ENCODE assay signal across 8 mouse cellular contexts in genomic region chr2:128396008-128396346, GRCm38 (mm10).
A peak's percentile ranks its signal among the peaks of the same experiment; 100 is the strongest.
DNase-seq lines count a peak whose midpoint lies in the region; ATAC-seq and TF ChIP-seq lines count a peak whose summit lies in the region.

No protein-coding gene starts in this region.

- no peak for TF ChIP-seq POLR2A in olfactory bulb, adult 2 months (IDR thresholded peaks at IDR 0.05; ENCODE audit: insufficient read depth, low read depth, low read length)
- no peak for TF ChIP-seq POLR2A in thymus, adult 2 months (IDR thresholded peaks at IDR 0.05; ENCODE audit: control insufficient read depth, extremely low read depth, insufficient read depth, low read length, poor library complexity)

- no peaks in the 10 kb centered on the region for H3K36me3 ChIP-seq in ES-E14 (ENCODE audit: control insufficient read depth, insufficient read depth, low read length, poor library complexity, severe bottlenecking)
- no peaks in the 10 kb centered on the region for H3K36me3 ChIP-seq in forebrain, embryonic 16.5 days (ENCODE audit: control insufficient read depth, insufficient read depth)
- H3K36me3 ChIP-seq in lung, embryonic 14.5 days (ENCODE audit: insufficient read depth) = no peaks in the 10 kb centered on the region
- H3K36me3 ChIP-seq in thymus, adult 2 months (ENCODE audit: control insufficient read depth, insufficient read depth, low read length) = no peaks in the 10 kb centered on the region

- no peak overlapping the region for H3K27ac ChIP-seq in ES-E14 (ENCODE audit: insufficient read depth, low read depth, low read length, poor library complexity, severe bottlenecking)
- no peak overlapping the region for H3K27ac ChIP-seq in forebrain, embryonic 16.5 days (ENCODE audit: low read length)
- H3K27ac ChIP-seq in layer of hippocampus, adult 2 months = no peak overlapping the region
- H3K27ac ChIP-seq in lung, embryonic 14.5 days (ENCODE audit: low read depth) = no peak overlapping the region
- H3K27ac ChIP-seq in olfactory bulb, adult 2 months (ENCODE audit: insufficient read depth, low read depth, low read length) = no peak overlapping the region
- no peak overlapping the region for H3K27ac ChIP-seq in thymus, adult 2 months (ENCODE audit: control insufficient read depth, insufficient read depth, low read length)

- no peak overlapping the region for H3K4me2 ChIP-seq in forebrain, embryonic 16.5 days (ENCODE audit: low read length)
- no peak overlapping the region for H3K4me2 ChIP-seq in lung, embryonic 14.5 days

- H3K9ac ChIP-seq in ES-E14 (ENCODE audit: insufficient read depth, low read depth, low read length, poor library complexity, severe bottlenecking) = no peak overlapping the region
- H3K9ac ChIP-seq in forebrain, embryonic 16.5 days (replicated peaks; ENCODE audit: low read depth, low read length) = no peak overlapping the region
- no peak overlapping the region for H3K9ac ChIP-seq in lung, embryonic 14.5 days

- 5% methylated on average over 9 of the region's 9 CpGs for WGBS in forebrain, embryonic 16.5 days
- 4% methylated on average over 9 of the region's 9 CpGs for WGBS in lung, embryonic 14.5 days
- WGBS in olfactory bulb, adult 2 months = 3% methylated on average over 9 of the region's 9 CpGs
- WGBS in thymus, adult 2 months = 2% methylated on average over 9 of the region's 9 CpGs

- H3K4me1 ChIP-seq in ES-E14 (ENCODE audit: control insufficient read depth in 2 of 2, insufficient read depth in 2 of 2, low read length in 2 of 2, poor library complexity in 1 of 2) = peaks cover 0 to 7% of the 10 kb centered on the region in 2 experiments; a peak in 1 of 4 replicates
- no peaks in the 10 kb centered on the region for H3K4me1 ChIP-seq in forebrain, embryonic 16.5 days (replicated peaks; ENCODE audit: control insufficient read depth, insufficient read depth, low read length)
- H3K4me1 ChIP-seq in lung, embryonic 14.5 days (ENCODE audit: insufficient read depth) = peaks cover 13% of the 10 kb centered on the region
- H3K4me1 ChIP-seq in olfactory bulb, adult 2 months (ENCODE audit: control insufficient read depth, insufficient read depth, low read length) = no peaks in the 10 kb centered on the region
- H3K4me1 ChIP-seq in thymus, adult 2 months (replicated peaks; ENCODE audit: control insufficient read depth, insufficient read depth, low read length) = no peaks in the 10 kb centered on the region; the same call in 1 of the 2 replicates

- peak; percentile 94 for ATAC-seq in forebrain, embryonic 16.5 days
- peak; percentile 88 for ATAC-seq in lung, embryonic 14.5 days (ENCODE audit: insufficient read depth)

- peak; percentile 80 for DNase-seq in ES-E14 (ENCODE audit: low read depth, low spot score)
- DNase-seq in cerebellum, adult 11-12 months = peak; percentile 75
- DNase-seq in heart, postnatal 4 days = peak; percentile 99
- peak; percentile 84 to 98 for DNase-seq in layer of hippocampus, adult 2 months (ENCODE audit: low spot score in 2 of 2)
- DNase-seq in lung, embryonic 14.5 days = peak; percentile 98
- peak; percentile 95 for DNase-seq in thymus, adult 2 months

- in situ Hi-C loops in ES-E14 (cut with MboI; ENCODE audit: low sequenced_read_pairs in 2 of 2, unreplicated experiment in 2 of 2) = loop anchor here in 1 of 2 experiments (10.0 kb wide), 1 partner anchor 271 kb away; the partner anchor contains the start of gene Bcl2l11

- 0 out of 2 replicates have a peak, but pooled peaks cover 2% of the 10 kb centered on the region for H3K27me3 ChIP-seq in forebrain, embryonic 16.5 days (replicated peaks; ENCODE audit: control insufficient read depth, insufficient read depth, low read length)
- no peaks in the 10 kb centered on the region for H3K27me3 ChIP-seq in lung, embryonic 14.5 days (ENCODE audit: insufficient read depth, low read length)
- no peaks in the 10 kb centered on the region for H3K27me3 ChIP-seq in thymus, adult 2 months (ENCODE audit: control insufficient read depth, insufficient read depth, low read length)

- H3K4me3 ChIP-seq in ES-E14 (ENCODE audit: insufficient read depth in 1 of 2, low read depth in 1 of 2, low read length in 2 of 2, poor library complexity in 1 of 2, severe bottlenecking in 1 of 2) = no peak overlapping the region
- H3K4me3 ChIP-seq in forebrain, embryonic 16.5 days (replicated peaks; ENCODE audit: low read length) = no peak overlapping the region
- H3K4me3 ChIP-seq in layer of hippocampus, adult 2 months = no peak overlapping the region
- H3K4me3 ChIP-seq in lung, embryonic 14.5 days (ENCODE audit: low read depth, low read length) = no peak overlapping the region
- H3K4me3 ChIP-seq in olfactory bulb, adult 2 months (ENCODE audit: insufficient read depth, low read depth, low read length) = no peak overlapping the region
- no peak overlapping the region for H3K4me3 ChIP-seq in thymus, adult 2 months (ENCODE audit: control insufficient read depth, insufficient read depth, low read length)

- H3K9me3 ChIP-seq in ES-E14 (ENCODE audit: control insufficient read depth, insufficient read depth, low read depth, low read length) = no peaks in the 10 kb centered on the region
- no peaks in the 10 kb centered on the region for H3K9me3 ChIP-seq in forebrain, embryonic 16.5 days (ENCODE audit: control insufficient read depth, low read length)
- H3K9me3 ChIP-seq in lung, embryonic 14.5 days (ENCODE audit: low read depth, low read length) = no peaks in the 10 kb centered on the region

- TF ChIP-seq CTCF in layer of hippocampus, adult 2 months (conservative IDR thresholded peaks at IDR 0.05) = peak; percentile 99
- TF ChIP-seq CTCF in lung, embryonic 14.5 days (IDR thresholded peaks at IDR 0.05; ENCODE audit: low read depth) = peak; percentile 97
- peak; percentile 97 for TF ChIP-seq CTCF in olfactory bulb, adult 2 months (IDR thresholded peaks at IDR 0.05; ENCODE audit: insufficient read depth, low read depth, low read length)
- TF ChIP-seq CTCF in thymus, adult 2 months (IDR thresholded peaks at IDR 0.05; ENCODE audit: borderline replicate concordance, control insufficient read depth, extremely low read depth, insufficient read depth, low read length, poor library complexity) = peak; percentile 93

TF ChIP-seq in ES-E14, 5 proteins besides CTCF, POLR2A, EP300 and RAD21:
- TF ChIP-seq ZC3H11A (IDR thresholded peaks at IDR 0.05; ENCODE audit: borderline replicate concordance, low read depth, low read length) (peak; percentile 91), HCFC1 (IDR thresholded peaks at IDR 0.05; ENCODE audit: borderline replicate concordance, insufficient read depth, low read length) (no peak), ZNF384 (IDR thresholded peaks at IDR 0.05; ENCODE audit: low read depth, low read length) (0 out of 2 replicates have a peak, but pooled peaks have one; percentile 45)
TF ChIP-seq in ES-E14: peak in this region for 2.
